Mouse (Mus musculus): ENCODE measurements around the gene Peli3.

Peli3 gene

DNA sequence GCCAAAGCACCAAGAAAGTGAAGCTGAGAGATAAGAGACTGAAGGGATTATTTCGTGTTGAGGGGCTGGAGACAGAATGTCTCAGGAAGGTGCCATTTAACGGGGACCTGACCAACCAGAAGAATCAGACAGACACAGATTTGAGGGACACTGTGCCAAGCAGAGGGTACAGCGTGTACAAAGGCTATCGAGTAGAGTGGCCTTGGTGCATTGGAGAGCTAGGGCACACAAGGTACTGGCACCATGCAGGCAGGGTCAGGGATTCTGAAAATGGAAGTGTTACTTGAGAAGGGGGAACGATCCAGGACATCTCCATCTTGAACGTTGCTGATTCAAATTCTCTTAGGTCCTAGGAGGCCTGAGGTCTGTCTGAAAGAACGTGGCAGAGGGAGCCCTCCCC is 33.6 kb downstream of the Peli3 start:
- DNase-seq (ENCODE audit: low read depth), result no peak

DNA sequence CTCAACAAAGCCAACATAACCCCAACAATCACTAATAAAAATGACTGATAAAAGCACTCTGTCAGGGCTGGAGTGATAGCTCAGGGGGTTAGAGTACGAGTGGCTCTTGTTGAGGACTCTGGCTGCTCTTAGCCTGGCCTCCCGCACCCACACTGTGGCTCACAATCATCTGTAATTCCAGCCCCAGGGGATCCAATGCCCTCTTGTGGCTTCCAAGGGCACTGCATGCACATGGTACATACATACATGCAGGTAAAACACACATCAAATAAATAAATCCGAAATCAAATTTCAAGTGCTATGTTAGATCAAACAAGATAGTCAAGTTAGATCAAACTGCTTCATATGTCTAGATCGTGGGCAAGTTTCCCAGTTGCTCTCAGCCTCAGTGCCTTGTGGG is 34.8 kb downstream of the Peli3 start:
- DNase-seq (ENCODE audit: low read depth), result no peak

DNA sequence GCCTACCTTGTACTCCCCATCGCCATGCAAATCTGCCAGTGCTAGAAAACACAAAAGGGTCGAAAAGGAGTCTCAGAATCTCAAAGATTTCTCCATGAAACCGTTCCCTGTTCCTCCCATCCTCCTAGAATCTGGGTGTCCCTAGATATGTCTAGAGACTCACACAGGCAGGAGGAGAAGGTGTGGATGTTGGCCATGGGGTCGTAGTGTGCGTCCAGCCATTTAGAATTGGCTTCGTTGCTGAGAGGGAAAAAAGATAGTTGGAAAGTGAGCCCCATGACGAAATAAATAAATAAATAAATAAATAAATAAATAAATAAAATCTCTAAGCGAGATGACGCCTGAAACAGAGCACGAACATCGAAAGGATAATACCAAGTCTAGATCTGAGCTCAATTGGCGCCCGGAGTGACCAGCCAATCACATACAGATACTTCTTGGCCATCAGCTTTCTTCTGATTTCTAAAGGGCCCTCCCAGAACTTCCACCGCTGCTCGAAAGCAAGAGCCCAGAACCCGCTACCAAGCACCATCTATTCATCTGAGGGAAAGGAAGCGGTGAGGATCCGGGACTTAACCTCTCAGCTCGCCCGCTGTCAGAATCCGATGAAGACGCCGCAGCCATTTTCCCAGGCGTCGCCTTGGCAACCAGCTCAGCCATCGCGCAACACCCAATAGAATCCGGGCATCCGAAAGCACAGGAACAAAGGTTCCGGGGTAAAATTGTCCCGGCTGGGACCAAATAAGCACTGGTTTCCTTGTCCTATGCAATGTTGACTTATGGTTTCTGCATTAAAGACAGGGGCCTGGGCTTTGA is 36.7 kb downstream of the Peli3 start, which contains the start of gene Bbs1:
Gene Bbs1, minus strand, starts transcription at position 650 of the 816 bp plus-strand sequence.
- peak; percentile 72 for DNase-seq (ENCODE audit: low read depth)

DNA sequence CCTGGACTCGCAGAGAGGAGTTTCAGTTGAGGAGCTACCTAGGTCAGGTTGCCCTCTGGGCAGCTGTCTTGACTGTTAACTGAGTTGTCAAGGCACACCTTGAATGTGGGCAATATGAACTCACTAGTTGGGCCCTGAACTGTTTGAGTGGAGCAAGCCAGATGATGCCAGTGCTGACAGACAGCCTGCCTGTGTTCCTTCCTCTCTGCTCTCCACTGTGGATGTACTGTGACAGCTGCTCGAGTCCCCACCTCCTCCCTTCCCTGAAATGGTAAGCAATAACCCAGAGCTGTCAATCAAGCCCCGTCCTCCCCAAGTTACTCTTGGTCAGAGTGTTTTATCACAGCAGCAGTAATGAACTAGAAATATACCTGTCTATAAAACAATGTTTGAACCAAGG is 43.0 kb downstream of the Peli3 start:
- no peak for DNase-seq (ENCODE audit: low read depth)

DNA sequence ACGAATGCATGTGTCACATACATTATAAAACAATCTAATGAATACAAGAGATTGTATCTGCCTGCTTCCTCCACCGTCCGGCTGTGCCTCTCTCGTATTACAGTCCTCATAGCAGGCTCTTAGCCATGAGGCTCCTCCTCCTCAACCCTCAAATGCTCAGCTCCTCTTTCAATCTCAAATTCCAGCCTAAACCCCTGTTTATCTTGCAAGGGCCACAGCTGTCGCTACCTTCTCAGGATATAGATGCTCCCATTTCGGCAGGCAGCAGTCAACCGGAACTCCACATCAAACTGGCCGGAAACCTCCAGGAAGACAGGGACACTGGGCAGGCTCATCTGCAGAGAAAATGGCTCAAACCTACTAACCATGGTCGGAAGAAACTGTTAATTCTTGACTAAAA is 44.0 kb downstream of the Peli3 start:
- no peak for DNase-seq (ENCODE audit: low read depth)

DNA sequence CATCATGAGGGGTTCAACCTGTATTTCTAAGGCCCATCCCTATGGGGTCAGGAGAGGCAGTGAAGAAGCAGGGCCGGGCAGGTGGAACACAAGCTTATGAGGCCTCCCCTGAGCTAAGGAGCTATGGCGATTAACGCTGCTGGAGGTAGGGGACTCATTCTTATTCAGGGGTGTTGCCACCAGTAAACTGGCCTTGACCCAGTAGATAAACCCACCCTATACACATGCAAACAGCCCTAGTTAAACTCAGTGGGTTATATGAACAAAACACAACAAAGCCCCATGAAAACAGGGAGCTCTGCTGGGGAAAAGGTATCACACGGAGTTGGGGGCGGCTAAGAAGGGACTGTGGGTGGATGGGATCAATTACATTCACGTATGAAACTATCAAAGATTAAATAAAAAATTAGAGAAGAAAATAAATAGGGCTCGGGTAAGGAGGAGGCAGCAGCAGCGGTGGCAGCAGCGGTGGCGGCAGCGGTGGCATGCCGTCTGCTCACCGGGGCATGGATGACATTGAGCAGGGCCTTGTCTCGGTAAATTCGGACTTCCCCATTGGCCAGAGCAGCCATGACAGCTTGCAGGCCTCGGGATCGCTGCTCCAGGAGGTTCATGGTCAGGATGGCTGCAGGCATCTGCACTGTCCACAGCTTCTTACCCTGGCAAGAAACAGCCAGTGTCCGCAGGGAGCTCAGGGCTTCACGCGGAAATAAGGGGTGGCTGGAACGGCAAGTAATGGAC is 46.0 kb downstream of the Peli3 start:
- DNase-seq (ENCODE audit: low read depth), result no peak

DNA sequence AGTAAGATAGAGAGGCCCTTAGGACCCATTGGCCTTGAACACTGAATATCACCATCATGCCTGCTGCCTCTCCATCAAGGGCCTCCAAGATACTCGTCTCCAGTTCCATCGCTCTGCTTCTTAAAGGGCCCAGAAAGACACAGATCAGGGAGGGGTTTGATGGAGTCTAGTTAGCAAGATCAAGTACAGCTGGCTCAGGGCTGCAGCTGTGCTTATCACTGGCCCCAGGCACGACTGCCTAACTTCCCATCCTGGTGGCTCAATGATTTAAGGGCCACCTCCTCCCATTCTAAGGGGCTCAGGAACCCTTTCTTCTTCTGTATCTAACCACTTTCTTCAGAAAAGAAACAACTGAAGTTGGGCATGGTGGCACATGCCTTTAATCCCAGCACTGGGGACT is 51.1 kb downstream of the Peli3 start:
- DNase-seq (ENCODE audit: low read depth), result peak; percentile 69

DNA sequence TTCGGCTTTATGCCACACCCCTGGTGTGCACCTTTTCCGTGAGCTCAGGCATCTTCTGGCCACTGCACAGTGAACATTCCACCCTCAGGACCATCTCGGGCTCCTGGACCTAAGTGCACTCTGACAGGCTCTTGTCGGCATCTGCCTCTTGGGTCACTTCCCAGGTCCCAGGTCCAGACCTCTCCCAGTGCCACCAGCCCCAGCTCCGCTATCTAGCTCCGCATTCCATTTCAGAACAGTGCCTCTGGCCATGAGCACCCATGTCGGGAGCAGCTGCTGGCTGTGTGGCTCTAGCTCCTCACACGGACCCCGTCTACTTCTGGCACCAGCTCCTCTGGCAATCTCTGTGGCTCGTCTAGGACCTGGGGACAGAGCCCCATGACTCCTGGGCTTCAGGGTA is 53.1 kb downstream of the Peli3 start:
- DNase-seq (ENCODE audit: low read depth), result no peak

DNA sequence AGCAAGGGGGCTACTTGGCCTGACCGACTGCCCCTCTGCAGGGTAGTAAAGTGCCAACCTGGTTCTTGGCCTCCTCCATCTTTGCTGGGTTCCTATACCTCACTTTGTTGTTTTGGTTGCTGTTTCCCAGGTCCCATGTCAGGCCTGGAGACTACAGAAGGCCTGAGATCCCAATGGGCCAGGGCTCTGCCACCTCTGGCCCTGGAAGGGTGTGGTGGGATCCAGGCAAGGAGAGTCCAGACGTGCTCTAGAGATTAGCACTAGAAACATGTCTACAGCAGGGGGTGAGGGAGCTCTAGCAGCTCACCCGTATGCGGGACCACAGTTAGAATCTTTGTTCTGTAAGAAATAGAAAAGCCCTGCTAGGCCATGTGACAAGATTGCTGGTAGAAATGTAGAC is 59.0 kb downstream of the Peli3 start:
- no peak for DNase-seq (ENCODE audit: low read depth)
